Mouse (Mus musculus) limb, embryonic 13.5 days (tissue): ENCODE measurements around the gene Ramp2. TPM values are rescaled to one million over a fixed set of nuclear protein-coding genes. Genes with fewer than 3 reads are reported as not detected.

Experiments
- ATAC-seq: fragments of 200-750 bp; cut with Nextera tagmentation; 2 replicates; pipeline ENCODE4 v1.8.0; 2017; ENCODE audit warnings: low read depth, moderate number of reproducible peaks, moderate TSS enrichment; ENCODE audit not compliant: low FRiP score
- H3K27ac ChIP-seq: fragments of 300-500 bp; sonication (generic); 2 replicates; pipeline ENCODE4 v1.5.1; 2015; ENCODE audit warnings: inconsistent platforms, mild to moderate bottlenecking, moderate library complexity
- H3K27me3 ChIP-seq: fragments of 300-500 bp; sonication (generic); 2 replicates; pipeline ENCODE4 v1.6.1; 2015; ENCODE audit warnings: mild to moderate bottlenecking, inconsistent platforms
- H3K36me3 ChIP-seq: fragments of 300-500 bp; sonication (generic); 2 replicates; pipeline ENCODE4 v1.6.1; 2015; ENCODE audit warnings: inconsistent platforms, mild to moderate bottlenecking, moderate library complexity
- H3K4me1 ChIP-seq: fragments of 300-500 bp; sonication (generic); 2 replicates; pipeline ENCODE4 v1.6.1; 2015; ENCODE audit warnings: inconsistent platforms
- H3K4me2 ChIP-seq: fragments of 300-500 bp; sonication (generic); replicated peaks from 2 replicates; pipeline ENCODE4 v1.6.1; 2015; ENCODE audit warnings: inconsistent platforms, mild to moderate bottlenecking, moderate library complexity
- H3K4me3 ChIP-seq: fragments of 300-500 bp; sonication (generic); 2 replicates; pipeline ENCODE4 v1.5.1; 2015; ENCODE audit warnings: moderate library complexity, mild to moderate bottlenecking, inconsistent platforms
- H3K9ac ChIP-seq: fragments of 300-500 bp; sonication (generic); 2 replicates; pipeline ENCODE4 v1.6.1; 2015; ENCODE audit warnings: mild to moderate bottlenecking, inconsistent platforms
- H3K9me3 ChIP-seq: fragments of 300-500 bp; sonication (generic); 2 replicates; pipeline ENCODE4 v1.6.1; 2016; ENCODE audit warnings: inconsistent platforms
- WGBS: fragments of 180-500 bp; shearing (Covaris S2); methylation state at CpG from one replicate; pipeline ENCODE4 v1.1.7; 2015; 5-methylcytosine and 5-hydroxymethylcytosine counted together
- polyA plus RNA-seq: library from polyadenylated mRNA; unstranded; fragments of >200 nt; fragmentation: Nextera tagmentation; extraction: Ambion mirVana; gene quantifications from 2 replicates; pipeline ENCODE4 v1.2.1, GENCODE M21; 2015

The Ramp2 gene
- 72.9 and 74.7 TPM in 2 replicates for polyA plus RNA-seq

DNA sequence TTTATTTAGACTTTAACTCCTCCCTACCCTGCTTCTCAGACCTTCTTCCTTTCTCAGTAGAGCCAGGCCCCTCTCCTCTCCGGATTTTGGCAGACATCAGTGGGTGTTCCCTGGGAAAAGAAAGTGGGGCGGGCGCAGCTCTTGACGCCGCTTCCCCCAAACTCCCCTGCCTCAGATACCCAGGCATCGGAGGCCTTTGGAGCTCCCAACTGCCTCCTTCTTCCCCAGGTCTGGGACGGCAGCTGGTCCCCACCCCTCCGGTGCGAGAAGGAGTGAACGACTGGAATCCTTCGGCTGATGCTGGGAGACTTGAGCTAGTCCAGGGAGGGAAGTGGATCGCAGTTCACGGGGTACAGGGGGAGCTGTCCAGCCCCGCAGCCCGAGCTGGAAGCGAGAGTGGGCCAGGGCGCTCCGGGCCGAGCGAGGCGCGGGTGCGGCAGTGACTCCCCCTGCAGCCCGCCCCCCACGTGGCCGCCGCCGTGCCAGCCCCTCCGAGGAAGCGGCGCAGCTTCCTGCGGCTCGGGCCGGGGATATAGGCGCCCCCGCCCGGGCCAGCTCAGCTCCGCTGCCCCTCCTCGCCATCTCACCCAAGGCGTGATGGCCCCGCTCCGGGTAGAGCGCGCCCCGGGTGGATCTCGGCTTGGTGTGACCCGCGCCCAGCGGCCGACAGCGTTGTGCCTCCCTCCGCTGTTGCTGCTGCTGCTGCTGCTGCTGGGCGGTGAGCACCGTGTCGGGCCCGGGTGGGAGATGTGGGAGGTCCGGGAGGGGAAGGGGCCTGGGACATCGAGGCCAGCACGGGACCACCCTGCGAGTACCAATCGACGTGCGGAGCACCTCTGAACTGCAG, at the start of gene Ramp2:
Ramp2 (plus strand) TSS at position 174 of the 847 bp plus-strand sequence.
- 1% methylated on average over 58 of the region's 63 CpGs for WGBS
- peak within 1 kb of the TSS; percentile 77 for H3K9ac ChIP-seq
- peak; percentile 64 for ATAC-seq
- H3K9me3 ChIP-seq = no peaks in the 10 kb centered on the region
- peaks cover 14% of the 10 kb centered on the region for H3K27me3 ChIP-seq
- H3K4me1 ChIP-seq = peaks cover 32% of the 10 kb centered on the region
- H3K4me3 ChIP-seq = peak within 1 kb of the TSS; percentile 64
- H3K36me3 ChIP-seq = no peaks in the 10 kb centered on the region
- H3K4me2 ChIP-seq = peak within 1 kb of the TSS; percentile 98
- H3K27ac ChIP-seq = peak within 1 kb of the TSS; percentile 55; the same call in 1 of the 2 replicates

- 94% methylated on average over 8 of the region's 8 CpGs for WGBS
- peaks cover 86% of the 10 kb centered on the region for H3K36me3 ChIP-seq
- ATAC-seq = no peak
Measured at GRCm38 (mm10) chr11:101196175-101196574, 49.7 kb upstream of the Ramp2 start.

GRCm38 (mm10) chr11:101199555-101199954, 46.3 kb upstream of the Ramp2 start:
- Histone ChIP-seq H3K9ac (no peak overlapping the region), H3K4me1 (no peaks in the 10 kb centered on the region), H3K27me3 (no peaks in the 10 kb centered on the region), H3K9me3 (no peaks in the 10 kb centered on the region), H3K4me2 (no peak overlapping the region), H3K27ac (no peak overlapping the region), H3K4me3 (no peak overlapping the region), H3K36me3 (peaks cover 85% of the 10 kb centered on the region)
- 91% methylated on average over 3 of the region's 3 CpGs for WGBS
- ATAC-seq = no peak

More at GRCm38 (mm10) chr11:101196175-101196574, 49.7 kb upstream of the Ramp2 start:
- Histone ChIP-seq H3K4me2 (no peak overlapping the region), H3K4me1 (peaks cover 5% of the 10 kb centered on the region), H3K4me3 (no peak overlapping the region), H3K27ac (no peak overlapping the region), H3K9ac (no peak overlapping the region), H3K9me3 (no peaks in the 10 kb centered on the region), H3K27me3 (no peaks in the 10 kb centered on the region)

- no peak for ATAC-seq
Measured at GRCm38 (mm10) chr11:101200986-101201385, 44.8 kb upstream of the Ramp2 start.

GRCm38 (mm10) chr11:101211970-101212369, 33.9 kb upstream of the Ramp2 start:
- ATAC-seq = peak; percentile 71; the same call in 1 of the 2 replicates
- H3K4me2 ChIP-seq = no peak overlapping the region

More at GRCm38 (mm10) chr11:101200986-101201385, 44.8 kb upstream of the Ramp2 start:
- no peaks in the 10 kb centered on the region for H3K4me1 ChIP-seq
- no peak overlapping the region for H3K9ac ChIP-seq
- no peak overlapping the region for H3K4me3 ChIP-seq
- WGBS = 28% methylated on average over 7 of the region's 7 CpGs
- H3K4me2 ChIP-seq = no peak overlapping the region
- H3K36me3 ChIP-seq = peaks cover 83% of the 10 kb centered on the region
- no peak overlapping the region for H3K27ac ChIP-seq
- H3K27me3 ChIP-seq = no peaks in the 10 kb centered on the region
- no peaks in the 10 kb centered on the region for H3K9me3 ChIP-seq

GRCm38 (mm10) chr11:101216936-101217335, 28.9 kb upstream of the Ramp2 start:
- Histone ChIP-seq H3K36me3 (peaks cover 48% of the 10 kb centered on the region), H3K9ac (no peak overlapping the region), H3K27me3 (no peaks in the 10 kb centered on the region), H3K27ac (no peak overlapping the region), H3K4me1 (no peaks in the 10 kb centered on the region), H3K4me3 (no peak overlapping the region), H3K4me2 (no peak overlapping the region), H3K9me3 (no peaks in the 10 kb centered on the region)
- WGBS = 86% methylated on average over 5 of the region's 5 CpGs
- ATAC-seq = no peak

More at GRCm38 (mm10) chr11:101211970-101212369, 33.9 kb upstream of the Ramp2 start:
- 45% methylated on average over 3 of the region's 3 CpGs for WGBS
- no peak overlapping the region for H3K4me3 ChIP-seq
- no peak overlapping the region for H3K27ac ChIP-seq
- H3K9me3 ChIP-seq = no peaks in the 10 kb centered on the region
- H3K4me1 ChIP-seq = no peaks in the 10 kb centered on the region
- no peak overlapping the region for H3K9ac ChIP-seq
- peaks cover 75% of the 10 kb centered on the region for H3K36me3 ChIP-seq
- H3K27me3 ChIP-seq = no peaks in the 10 kb centered on the region

GRCm38 (mm10) chr11:101218436-101219055, 27.3 kb upstream of the Ramp2 start:
- no peaks in the 10 kb centered on the region for H3K4me1 ChIP-seq
- no peaks in the 10 kb centered on the region for H3K9me3 ChIP-seq
- H3K27ac ChIP-seq = no peak overlapping the region
- no peaks in the 10 kb centered on the region for H3K27me3 ChIP-seq
- no peak overlapping the region for H3K4me2 ChIP-seq
- H3K36me3 ChIP-seq = peaks cover 37% of the 10 kb centered on the region
- WGBS = 85% methylated on average over 10 of the region's 10 CpGs
- ATAC-seq = no peak
- H3K4me3 ChIP-seq = no peak overlapping the region
- no peak overlapping the region for H3K9ac ChIP-seq

DNA sequence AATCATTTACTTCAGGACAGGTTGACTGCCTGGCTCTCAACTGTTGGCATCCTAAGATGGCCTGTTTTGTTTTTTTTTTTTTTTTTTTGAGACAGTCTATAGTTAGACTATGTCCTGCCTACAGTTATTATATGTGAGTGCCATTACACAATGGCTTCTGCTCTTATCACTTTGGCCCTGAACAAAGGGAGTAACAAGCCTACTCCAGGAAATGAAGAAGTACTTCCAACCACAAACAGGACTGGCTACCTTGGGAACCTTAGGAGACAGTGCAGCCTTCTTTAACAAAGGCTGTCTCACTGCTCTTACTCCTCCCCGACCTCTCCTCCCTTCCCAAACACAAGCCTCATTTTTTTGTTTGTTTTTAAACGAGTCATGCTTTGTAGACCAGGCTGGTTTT, 25.0 kb upstream of the Ramp2 start:
- H3K4me3 ChIP-seq = no peak overlapping the region
- H3K27me3 ChIP-seq = no peaks in the 10 kb centered on the region
- no peak overlapping the region for H3K9ac ChIP-seq
- H3K4me1 ChIP-seq = peaks cover 9% of the 10 kb centered on the region; the same call in 1 of the 2 replicates
- no peak overlapping the region for H3K27ac ChIP-seq
- ATAC-seq = no peak
- H3K36me3 ChIP-seq = peaks cover 15% of the 10 kb centered on the region
- no peak overlapping the region for H3K4me2 ChIP-seq
- no peaks in the 10 kb centered on the region for H3K9me3 ChIP-seq
- 66% methylated on average over 2 of the region's 2 CpGs for WGBS

GRCm38 (mm10) chr11:101221306-101221986, 24.4 kb upstream of the Ramp2 start:
- no peaks in the 10 kb centered on the region for H3K9me3 ChIP-seq
- no peaks in the 10 kb centered on the region for H3K27me3 ChIP-seq
- no peak overlapping the region for H3K9ac ChIP-seq
- H3K36me3 ChIP-seq = peaks cover 15% of the 10 kb centered on the region
- no peak for ATAC-seq
- H3K4me3 ChIP-seq = no peak overlapping the region
- peaks cover 9% of the 10 kb centered on the region; the same call in 1 of the 2 replicates for H3K4me1 ChIP-seq
- WGBS = 85% methylated on average over 8 of the region's 8 CpGs
- H3K4me2 ChIP-seq = no peak overlapping the region
- no peak overlapping the region for H3K27ac ChIP-seq

DNA sequence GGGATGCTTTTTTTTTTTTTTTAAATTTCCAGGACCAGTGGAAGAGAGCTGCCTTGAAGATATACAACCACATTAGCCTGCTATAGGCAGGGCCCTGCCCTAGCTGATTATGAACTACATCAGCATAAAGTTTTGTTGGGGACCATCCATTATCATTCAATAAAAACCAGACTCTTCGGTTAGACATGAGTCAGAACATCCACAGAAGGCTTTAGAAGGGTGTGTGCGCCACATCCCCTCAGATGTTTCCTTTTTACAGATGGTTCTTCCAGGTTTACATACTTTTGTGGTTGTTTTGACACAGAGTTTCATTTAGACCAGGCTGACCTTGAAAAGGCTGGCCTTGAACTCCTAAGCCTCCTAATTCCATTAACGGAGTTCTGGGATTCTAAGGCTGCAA, 21.5 kb upstream of the Ramp2 start:
- Histone ChIP-seq H3K36me3 (no peaks in the 10 kb centered on the region), H3K27ac (no peak overlapping the region), H3K4me2 (no peak overlapping the region), H3K4me3 (no peak overlapping the region), H3K9ac (no peak overlapping the region), H3K9me3 (no peaks in the 10 kb centered on the region), H3K27me3 (no peaks in the 10 kb centered on the region), H3K4me1 (peaks cover 9% of the 10 kb centered on the region; the same call in 1 of the 2 replicates)
- WGBS = 86% methylated on average over 3 of the region's 3 CpGs
- no peak for ATAC-seq

DNA sequence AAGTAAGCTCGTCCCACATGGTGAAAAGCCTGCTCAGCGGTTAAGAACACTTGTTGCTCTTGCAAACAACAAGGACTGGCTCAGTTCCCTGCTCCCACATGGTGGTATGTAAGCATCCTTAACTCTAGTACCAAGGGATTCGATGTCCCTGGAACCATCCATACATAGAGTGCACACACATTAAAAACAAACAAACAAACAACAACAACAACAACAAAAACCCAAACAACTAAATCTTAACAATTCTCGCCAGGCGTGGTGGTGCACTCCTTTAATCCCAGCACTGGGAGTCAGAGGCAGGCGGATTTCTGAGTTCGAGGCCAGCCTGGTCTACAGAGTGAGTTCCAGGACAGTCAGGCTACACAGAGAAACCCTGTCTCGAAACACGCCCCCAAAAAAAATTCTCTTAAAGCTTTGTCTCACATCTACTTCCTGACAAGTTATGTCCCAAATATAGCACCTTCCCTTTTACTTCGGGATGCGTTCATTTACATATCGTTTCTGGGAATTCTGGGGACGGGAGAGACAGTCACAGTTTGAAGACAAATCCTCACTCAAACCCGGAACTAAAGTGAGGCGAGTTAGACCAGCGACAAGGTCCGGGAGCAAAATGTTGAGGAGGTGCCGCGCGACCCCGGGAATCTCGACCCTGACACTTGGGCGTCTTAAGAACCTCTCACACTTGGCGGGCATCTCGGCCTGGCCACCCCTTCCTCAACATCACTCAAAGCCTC, 20.3 kb upstream of the Ramp2 start:
- Histone ChIP-seq H3K27me3 (no peaks in the 10 kb centered on the region), H3K27ac (no peak overlapping the region), H3K36me3 (no peaks in the 10 kb centered on the region), H3K9me3 (no peaks in the 10 kb centered on the region), H3K9ac (peak overlapping the region; percentile 83), H3K4me1 (peaks cover 20% of the 10 kb centered on the region), H3K4me3 (peak overlapping the region; percentile 87), H3K4me2 (peak overlapping the region; percentile 80)
- no peak for ATAC-seq
- WGBS = 20% methylated on average over 25 of the region's 25 CpGs
